Mouse (Mus musculus): ENCODE measurements around the gene Abhd17c. TPM values are rescaled to one million over a fixed set of nuclear protein-coding genes. Genes with fewer than 3 reads are reported as not detected.

Gene Abhd17c
- polyA plus RNA-seq, 1 experiment, result 19.4 TPM

GRCm38 (mm10) chr7:84117543-84118122, 34.1 kb downstream of the Abhd17c start:
- Histone ChIP-seq H3K27me3 (ENCODE audit: control insufficient read depth, insufficient read depth, low read length) (no peaks in the 10 kb centered on the region), H3K4me1 (ENCODE audit: control insufficient read depth, insufficient read depth, low read length) (no peaks in the 10 kb centered on the region; the same call in 1 of the 2 replicates), H3K27ac (ENCODE audit: control insufficient read depth, insufficient read depth, low read depth, low read length) (no peak overlapping the region), H3K4me3 (ENCODE audit: control insufficient read depth, low read depth, low read length) (no peak overlapping the region), H3K36me3 (ENCODE audit: control insufficient read depth, insufficient read depth, low read length) (no peaks in the 10 kb centered on the region; the same call in 1 of the 2 replicates)
- no peak for TF ChIP-seq POLR2A (IDR thresholded peaks at IDR 0.05; ENCODE audit: control insufficient read depth, low read depth, low read length)
- TF ChIP-seq CTCF (IDR thresholded peaks at IDR 0.05; ENCODE audit: control insufficient read depth, insufficient read depth, insufficient replicate concordance, low read depth, low read length), result no peak

- Histone ChIP-seq H3K27me3 (ENCODE audit: control insufficient read depth, insufficient read depth, low read length) (no peaks in the 10 kb centered on the region), H3K27ac (ENCODE audit: control insufficient read depth, insufficient read depth, low read depth, low read length) (no peak overlapping the region), H3K4me3 (ENCODE audit: control insufficient read depth, low read depth, low read length) (no peak overlapping the region), H3K4me1 (ENCODE audit: control insufficient read depth, insufficient read depth, low read length) (no peaks in the 10 kb centered on the region; the same call in 1 of the 2 replicates), H3K36me3 (ENCODE audit: control insufficient read depth, insufficient read depth, low read length) (no peaks in the 10 kb centered on the region; the same call in 1 of the 2 replicates)
- TF ChIP-seq CTCF (IDR thresholded peaks at IDR 0.05; ENCODE audit: control insufficient read depth, insufficient read depth, insufficient replicate concordance, low read depth, low read length) (no peak), POLR2A (IDR thresholded peaks at IDR 0.05; ENCODE audit: control insufficient read depth, low read depth, low read length) (no peak)
Observed at GRCm38 (mm10) chr7:84116621-84117542, 34.8 kb downstream of the Abhd17c start.

DNA sequence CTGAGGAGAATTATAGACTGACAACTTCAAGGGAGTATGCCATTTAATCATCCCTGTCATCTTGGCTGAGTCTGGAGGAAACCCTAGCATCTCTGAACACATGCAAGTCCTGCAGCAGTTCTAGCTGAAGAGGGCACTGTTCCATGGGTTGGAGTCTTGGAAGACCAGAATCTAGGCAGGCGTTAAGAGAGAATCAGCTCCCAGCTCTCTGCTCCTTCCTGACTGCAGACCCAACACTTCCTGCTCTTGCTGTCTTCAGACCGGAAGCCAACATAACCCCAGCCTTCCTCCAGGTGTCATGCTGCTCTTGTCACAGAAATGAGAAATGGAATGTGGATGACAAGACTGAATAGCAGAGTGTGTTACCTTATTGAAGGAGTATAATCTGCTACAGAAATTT, 36.3 kb downstream of the Abhd17c start:
- no peak overlapping the region for H3K27ac ChIP-seq (ENCODE audit: control insufficient read depth, insufficient read depth, low read depth, low read length)
- H3K4me3 ChIP-seq (ENCODE audit: control insufficient read depth, low read depth, low read length), result no peak overlapping the region
- H3K27me3 ChIP-seq (ENCODE audit: control insufficient read depth, insufficient read depth, low read length), result no peaks in the 10 kb centered on the region
- H3K36me3 ChIP-seq (ENCODE audit: control insufficient read depth, insufficient read depth, low read length), result no peaks in the 10 kb centered on the region; the same call in 1 of the 2 replicates
- no peaks in the 10 kb centered on the region; the same call in 1 of the 2 replicates for H3K4me1 ChIP-seq (ENCODE audit: control insufficient read depth, insufficient read depth, low read length)
- no peak for TF ChIP-seq CTCF (IDR thresholded peaks at IDR 0.05; ENCODE audit: control insufficient read depth, insufficient read depth, insufficient replicate concordance, low read depth, low read length)
- TF ChIP-seq POLR2A (IDR thresholded peaks at IDR 0.05; ENCODE audit: control insufficient read depth, low read depth, low read length), result no peak

- no peak for TF ChIP-seq POLR2A (IDR thresholded peaks at IDR 0.05; ENCODE audit: control insufficient read depth, low read depth, low read length)
- TF ChIP-seq CTCF (IDR thresholded peaks at IDR 0.05; ENCODE audit: control insufficient read depth, insufficient read depth, insufficient replicate concordance, low read depth, low read length), result no peak
- no peak overlapping the region for H3K27ac ChIP-seq (ENCODE audit: control insufficient read depth, insufficient read depth, low read depth, low read length)
- H3K4me1 ChIP-seq (ENCODE audit: control insufficient read depth, insufficient read depth, low read length), result no peaks in the 10 kb centered on the region
- H3K27me3 ChIP-seq (ENCODE audit: control insufficient read depth, insufficient read depth, low read length), result no peaks in the 10 kb centered on the region
- H3K4me3 ChIP-seq (ENCODE audit: control insufficient read depth, low read depth, low read length), result no peak overlapping the region
- peaks cover 1% of the 10 kb centered on the region; the same call in 1 of the 2 replicates for H3K36me3 ChIP-seq (ENCODE audit: control insufficient read depth, insufficient read depth, low read length)
Observed at GRCm38 (mm10) chr7:84114775-84115174, 36.9 kb downstream of the Abhd17c start.

DNA sequence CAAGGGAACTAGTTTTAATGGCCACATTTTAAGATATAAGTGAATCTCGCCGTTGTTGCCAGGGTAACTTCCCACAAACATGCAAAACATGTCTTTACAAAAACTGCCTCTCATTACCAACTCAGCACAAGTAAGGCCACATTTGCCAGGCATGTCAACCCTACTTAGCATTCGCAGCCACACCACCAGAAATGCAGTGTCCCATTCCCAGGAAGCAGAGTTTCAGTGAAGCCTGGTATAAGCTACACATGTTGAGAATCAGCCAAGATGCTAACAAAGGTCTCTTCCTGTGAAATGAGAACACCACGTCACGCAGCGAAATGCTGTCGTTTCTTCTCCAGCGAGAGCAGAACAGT, 38.7 kb downstream of the Abhd17c start:
- Histone ChIP-seq H3K27me3 (ENCODE audit: control insufficient read depth, insufficient read depth, low read length) (no peaks in the 10 kb centered on the region), H3K4me1 (ENCODE audit: control insufficient read depth, insufficient read depth, low read length) (no peaks in the 10 kb centered on the region), H3K27ac (ENCODE audit: control insufficient read depth, insufficient read depth, low read depth, low read length) (no peak overlapping the region), H3K4me3 (ENCODE audit: control insufficient read depth, low read depth, low read length) (no peak overlapping the region), H3K36me3 (ENCODE audit: control insufficient read depth, insufficient read depth, low read length) (peaks cover 1% of the 10 kb centered on the region; the same call in 1 of the 2 replicates)
- TF ChIP-seq CTCF (IDR thresholded peaks at IDR 0.05; ENCODE audit: control insufficient read depth, insufficient read depth, insufficient replicate concordance, low read depth, low read length) (no peak), POLR2A (IDR thresholded peaks at IDR 0.05; ENCODE audit: control insufficient read depth, low read depth, low read length) (no peak)

DNA sequence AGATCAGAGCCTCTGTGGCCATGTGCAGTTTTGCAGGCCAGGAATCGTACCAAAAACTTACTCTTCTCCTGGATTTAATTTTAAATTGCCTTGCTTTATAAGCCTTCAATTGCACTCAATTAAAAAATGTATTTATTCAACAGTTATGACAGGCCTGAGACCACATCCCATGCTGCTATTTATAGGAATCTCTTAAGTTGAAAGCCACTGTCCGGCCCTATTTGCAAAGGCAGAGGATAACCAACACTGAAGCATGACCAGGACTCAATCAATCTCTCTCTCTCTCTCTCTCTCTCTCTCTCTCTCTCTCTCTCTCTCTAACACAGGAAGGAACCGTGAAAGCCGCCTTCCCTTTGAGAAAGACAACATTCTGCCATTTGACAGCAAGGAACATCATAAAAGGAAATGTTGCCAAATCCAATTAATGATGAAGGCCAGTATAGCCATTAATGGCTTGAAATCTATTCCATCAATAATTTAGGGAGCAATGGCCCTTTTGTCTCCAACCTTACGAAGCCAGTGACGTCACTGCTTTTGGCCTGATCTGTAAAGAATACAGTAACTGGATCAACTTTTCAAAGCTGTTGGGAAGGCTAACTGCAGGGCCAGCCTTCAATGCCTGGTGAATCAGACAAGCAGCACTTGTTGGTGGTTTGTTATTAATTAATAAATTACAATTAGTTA, 39.2 kb downstream of the Abhd17c start:
- Histone ChIP-seq H3K36me3 (ENCODE audit: control insufficient read depth, insufficient read depth, low read length) (peaks cover 1% of the 10 kb centered on the region; the same call in 1 of the 2 replicates), H3K27ac (ENCODE audit: control insufficient read depth, insufficient read depth, low read depth, low read length) (no peak overlapping the region), H3K4me1 (ENCODE audit: control insufficient read depth, insufficient read depth, low read length) (no peaks in the 10 kb centered on the region), H3K27me3 (ENCODE audit: control insufficient read depth, insufficient read depth, low read length) (no peaks in the 10 kb centered on the region), H3K4me3 (ENCODE audit: control insufficient read depth, low read depth, low read length) (no peak overlapping the region)
- TF ChIP-seq POLR2A (IDR thresholded peaks at IDR 0.05; ENCODE audit: control insufficient read depth, low read depth, low read length) (no peak), CTCF (IDR thresholded peaks at IDR 0.05; ENCODE audit: control insufficient read depth, insufficient read depth, insufficient replicate concordance, low read depth, low read length) (no peak)
